Mouse (Mus musculus) heart, embryonic 15.5 days (tissue): Measurements from ENCODE around the gene Ube2cbp. TPM values are rescaled to one million over a fixed set of nuclear protein-coding genes. Genes with fewer than 3 reads are reported as not detected.

Source experiments
- ATAC-seq: fragments of 200-750 bp; cut with Nextera tagmentation; replicated peaks from 2 replicates; pipeline ENCODE4 v1.8.0; 2017; ENCODE audit warnings: low read depth, moderate TSS enrichment; ENCODE audit not compliant: insufficient number of reproducible peaks, insufficient read depth, low FRiP score
- H3K27ac ChIP-seq: fragments of 300-500 bp; sonication (generic); 2 replicates; pipeline ENCODE4 v1.5.1; 2015; ENCODE audit warnings: mild to moderate bottlenecking, inconsistent platforms
- H3K27me3 ChIP-seq: fragments of 300-500 bp; sonication (generic); 2 replicates; pipeline ENCODE4 v1.6.1; 2015; ENCODE audit warnings: inconsistent platforms
- H3K36me3 ChIP-seq: fragments of 300-500 bp; sonication (generic); 2 replicates; pipeline ENCODE4 v1.6.1; 2015; ENCODE audit warnings: mild to moderate bottlenecking, inconsistent platforms
- H3K4me1 ChIP-seq: fragments of 300-500 bp; sonication (generic); replicated peaks from 2 replicates; pipeline ENCODE4 v1.6.1; 2015; ENCODE audit warnings: inconsistent platforms
- H3K4me2 ChIP-seq: fragments of 300-500 bp; sonication (generic); 2 replicates; pipeline ENCODE4 v1.6.1; 2015; ENCODE audit warnings: inconsistent platforms, mild to moderate bottlenecking, moderate library complexity
- H3K4me3 ChIP-seq: fragments of 300-500 bp; sonication (generic); 2 replicates; pipeline ENCODE4 v1.5.1; 2015; ENCODE audit warnings: mild to moderate bottlenecking, inconsistent platforms
- H3K9ac ChIP-seq: fragments of 300-500 bp; sonication (generic); 2 replicates; pipeline ENCODE4 v1.6.1; 2015; ENCODE audit warnings: mild to moderate bottlenecking, inconsistent platforms
- H3K9me3 ChIP-seq: fragments of 300-500 bp; sonication (generic); replicated peaks from 2 replicates; pipeline ENCODE4 v1.6.1; 2016; ENCODE audit warnings: inconsistent platforms
- WGBS: fragments of 180-500 bp; shearing (Covaris S2); methylation state at CpG from one replicate; pipeline ENCODE4 v1.1.7; 2015; ENCODE audit warnings: mixed read lengths; 5-methylcytosine and 5-hydroxymethylcytosine counted together
- polyA plus RNA-seq: library from polyadenylated mRNA; unstranded; fragments of >200 nt; fragmentation: Nextera tagmentation; extraction: Ambion mirVana; gene quantifications from 2 replicates; pipeline ENCODE4 v1.2.1, GENCODE M21; 2015

The Ube2cbp gene
- polyA plus RNA-seq = 2.9 TPM in 2 replicates

- H3K9me3 ChIP-seq = no peaks in the 10 kb centered on the region
- WGBS = 2% methylated on average over 70 of the region's 70 CpGs
- H3K4me1 ChIP-seq = peaks cover 12% of the 10 kb centered on the region
- H3K4me2 ChIP-seq = peak within 1 kb of the TSS; percentile 87
- H3K27ac ChIP-seq = peak within 1 kb of the TSS; percentile 80
- peaks cover 6% of the 10 kb centered on the region; the same call in 1 of the 2 replicates for H3K27me3 ChIP-seq
- H3K4me3 ChIP-seq = peak within 1 kb of the TSS; percentile 91
- peak; percentile 80 for ATAC-seq
- H3K36me3 ChIP-seq = no peaks in the 10 kb centered on the region
- H3K9ac ChIP-seq = peak within 1 kb of the TSS; percentile 78
Observed at GRCm38 (mm10) chr9:86464151-86465105, at the start of gene Ube2cbp. Ube2cbp (minus strand) TSS chr9:86464950.

GRCm38 (mm10) chr9:86514390-86514789, 49.6 kb upstream of the Ube2cbp start:
- no peak for ATAC-seq
- H3K36me3 ChIP-seq = peaks cover 32% of the 10 kb centered on the region
- H3K9me3 ChIP-seq = no peaks in the 10 kb centered on the region
- 63% methylated on average over 3 of the region's 3 CpGs for WGBS
- H3K4me3 ChIP-seq = no peak overlapping the region
- no peaks in the 10 kb centered on the region for H3K4me1 ChIP-seq
- H3K9ac ChIP-seq = no peak overlapping the region
- no peaks in the 10 kb centered on the region for H3K27me3 ChIP-seq
- H3K4me2 ChIP-seq = no peak overlapping the region
- H3K27ac ChIP-seq = no peak overlapping the region

- Histone ChIP-seq H3K4me1 (no peaks in the 10 kb centered on the region), H3K4me2 (no peak overlapping the region), H3K4me3 (no peak overlapping the region), H3K36me3 (peaks cover 32% of the 10 kb centered on the region), H3K9me3 (no peaks in the 10 kb centered on the region), H3K27ac (no peak overlapping the region), H3K27me3 (no peaks in the 10 kb centered on the region), H3K9ac (no peak overlapping the region)
- ATAC-seq = no peak
- 72% methylated on average over 5 of the region's 5 CpGs for WGBS
Observed at GRCm38 (mm10) chr9:86513733-86514132, 49.0 kb upstream of the Ube2cbp start.

- ATAC-seq = no peak
- Histone ChIP-seq H3K9ac (no peak overlapping the region), H3K4me2 (no peak overlapping the region), H3K4me1 (no peaks in the 10 kb centered on the region), H3K27me3 (no peaks in the 10 kb centered on the region), H3K27ac (no peak overlapping the region), H3K9me3 (no peaks in the 10 kb centered on the region), H3K4me3 (no peak overlapping the region), H3K36me3 (peaks cover 7% of the 10 kb centered on the region)
- 80% methylated on average over 4 of the region's 4 CpGs for WGBS
Observed at GRCm38 (mm10) chr9:86507437-86507836, 42.7 kb upstream of the Ube2cbp start.

- H3K4me3 ChIP-seq = no peak overlapping the region
- no peaks in the 10 kb centered on the region for H3K27me3 ChIP-seq
- WGBS = 93% methylated on average over 3 of the region's 3 CpGs
- H3K9ac ChIP-seq = no peak overlapping the region
- no peaks in the 10 kb centered on the region for H3K4me1 ChIP-seq
- H3K9me3 ChIP-seq = no peaks in the 10 kb centered on the region
- no peak overlapping the region for H3K27ac ChIP-seq
- peaks cover 28% of the 10 kb centered on the region for H3K36me3 ChIP-seq
- H3K4me2 ChIP-seq = no peak overlapping the region
- no peak for ATAC-seq
Observed at GRCm38 (mm10) chr9:86499083-86499482, 34.3 kb upstream of the Ube2cbp start.

- H3K9ac ChIP-seq = no peak overlapping the region
- no peak for ATAC-seq
- no peaks in the 10 kb centered on the region for H3K27me3 ChIP-seq
- H3K4me2 ChIP-seq = no peak overlapping the region
- H3K9me3 ChIP-seq = no peaks in the 10 kb centered on the region
- peaks cover 18% of the 10 kb centered on the region; the same call in 1 of the 2 replicates for H3K36me3 ChIP-seq
- 89% methylated on average over 4 of the region's 4 CpGs for WGBS
- no peak overlapping the region for H3K27ac ChIP-seq
- H3K4me3 ChIP-seq = no peak overlapping the region
- no peaks in the 10 kb centered on the region for H3K4me1 ChIP-seq
Observed at GRCm38 (mm10) chr9:86496261-86496660, 31.5 kb upstream of the Ube2cbp start.

- WGBS = 92% methylated on average over 2 of the region's 2 CpGs
- Histone ChIP-seq H3K27me3 (no peaks in the 10 kb centered on the region), H3K9me3 (no peaks in the 10 kb centered on the region), H3K4me1 (no peaks in the 10 kb centered on the region), H3K4me2 (no peak overlapping the region), H3K4me3 (no peak overlapping the region), H3K9ac (no peak overlapping the region), H3K27ac (no peak overlapping the region), H3K36me3 (peaks cover 15% of the 10 kb centered on the region)
- ATAC-seq = no peak
Observed at GRCm38 (mm10) chr9:86491740-86492139, 27.0 kb upstream of the Ube2cbp start.

- Histone ChIP-seq H3K4me3 (no peak overlapping the region), H3K4me2 (no peak overlapping the region), H3K27me3 (no peaks in the 10 kb centered on the region), H3K27ac (no peak overlapping the region), H3K9ac (no peak overlapping the region), H3K4me1 (peaks cover 10% of the 10 kb centered on the region), H3K36me3 (no peaks in the 10 kb centered on the region), H3K9me3 (no peaks in the 10 kb centered on the region)
- no peak for ATAC-seq
- WGBS = 80% methylated on average over 1 of the region's 1 CpGs
Observed at GRCm38 (mm10) chr9:86482236-86482635, 17.5 kb upstream of the Ube2cbp start.

GRCm38 (mm10) chr9:86478414-86479093, 13.8 kb upstream of the Ube2cbp start:
- Histone ChIP-seq H3K27ac (peak overlapping the region; percentile 22; the same call in 1 of the 2 replicates), H3K9ac (no peak overlapping the region), H3K9me3 (no peaks in the 10 kb centered on the region), H3K4me3 (no peak overlapping the region), H3K4me1 (peaks cover 10% of the 10 kb centered on the region), H3K36me3 (no peaks in the 10 kb centered on the region), H3K4me2 (no peak overlapping the region), H3K27me3 (no peaks in the 10 kb centered on the region)
- WGBS = 50% methylated on average over 5 of the region's 5 CpGs
- ATAC-seq = no peak

- Histone ChIP-seq H3K27me3 (no peaks in the 10 kb centered on the region), H3K27ac (no peak overlapping the region), H3K4me1 (peaks cover 10% of the 10 kb centered on the region), H3K9me3 (no peaks in the 10 kb centered on the region), H3K36me3 (no peaks in the 10 kb centered on the region), H3K4me2 (no peak overlapping the region), H3K9ac (no peak overlapping the region), H3K4me3 (no peak overlapping the region)
- WGBS = 70% methylated on average over 5 of the region's 5 CpGs
- no peak for ATAC-seq
Observed at GRCm38 (mm10) chr9:86476763-86477162, 12.0 kb upstream of the Ube2cbp start.

- peaks cover 10% of the 10 kb centered on the region for H3K4me1 ChIP-seq
- ATAC-seq = no peak
- H3K27me3 ChIP-seq = no peaks in the 10 kb centered on the region
- 87% methylated on average over 4 of the region's 4 CpGs for WGBS
- H3K9ac ChIP-seq = no peak overlapping the region
- H3K27ac ChIP-seq = no peak overlapping the region
- no peaks in the 10 kb centered on the region for H3K9me3 ChIP-seq
- no peaks in the 10 kb centered on the region for H3K36me3 ChIP-seq
- H3K4me3 ChIP-seq = no peak overlapping the region
- no peak overlapping the region for H3K4me2 ChIP-seq
Observed at GRCm38 (mm10) chr9:86475956-86476355, 11.2 kb upstream of the Ube2cbp start.
